Mouse (Mus musculus) lung, postnatal 0 days (tissue): ENCODE results near the gene Ypel2.

Source experiments
- CTCF ChIP-seq: IDR thresholded peaks from 2 replicates; pipeline ENCODE4 v1.5.1; 2016; ENCODE audit warnings: antibody characterized with exemption, mild to moderate bottlenecking
- EP300 ChIP-seq: IDR thresholded peaks from 2 replicates; pipeline ENCODE4 v1.6.1; 2016; ENCODE audit warnings: antibody characterized with exemption, mild to moderate bottlenecking, control low read depth

DNA sequence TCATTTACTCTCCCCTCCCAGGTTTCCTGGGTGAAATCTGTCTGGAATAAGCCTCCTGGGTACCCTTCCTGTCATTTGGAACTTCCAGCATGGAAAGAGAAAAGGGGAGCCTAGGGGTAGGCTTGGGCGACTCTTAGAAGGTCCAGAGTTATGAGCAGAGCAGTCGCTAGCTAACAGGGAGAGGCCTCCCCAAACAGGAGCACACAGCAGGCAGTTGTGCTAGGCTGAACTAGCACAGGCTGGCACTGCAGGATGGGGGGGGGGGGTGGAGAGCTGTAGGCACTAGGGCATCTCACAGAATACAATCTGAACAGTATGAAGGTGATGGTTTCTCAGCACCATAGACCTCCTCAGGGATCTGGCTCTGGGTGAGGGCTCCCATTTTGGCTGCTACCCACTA, 31.1 kb downstream of the Ypel2 start:
- TF ChIP-seq CTCF: no peak
- no peak for TF ChIP-seq EP300
